Comparison of ENCODE assay signal across 15 mouse cellular contexts in the genomic region with DNA sequence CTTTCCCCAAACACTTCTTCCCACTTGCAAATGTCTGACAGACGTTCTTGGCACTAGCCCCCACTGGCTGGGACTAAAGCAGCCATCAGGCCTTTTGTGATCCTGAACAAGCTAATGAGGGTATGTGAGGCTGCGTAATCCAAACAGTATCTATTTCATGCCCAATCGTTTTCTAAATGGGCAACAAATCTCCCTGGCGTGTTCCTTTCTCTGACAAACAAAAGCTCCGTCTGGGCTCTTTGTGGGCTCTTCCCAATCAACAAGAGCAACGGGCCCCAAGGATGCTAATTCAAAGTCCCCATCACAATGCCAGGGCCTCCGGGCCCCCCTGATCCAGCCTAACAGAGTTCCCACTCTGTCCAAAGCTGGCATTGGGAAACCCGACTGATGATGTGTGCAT.
DNase-seq lines count a peak whose midpoint lies in the region; ATAC-seq lines count a peak whose summit lies in the region.
"Had no signal": no experiment of that assay in that cellular context is flagged by ENCODE, and none has a peak within 500 bp of the region (broad histone marks: within the 10 kb centered on the region; RNA-seq: fewer than 3 reads in every experiment).

No protein-coding gene starts in this region.

- peak; percentile 13 for DNase-seq in ES-CJ7 (ENCODE audit: low read depth, low spot score)
- peak; percentile 74 for DNase-seq in embryo, embryonic 10.5 days (ENCODE audit: low spot score)
- DNase-seq in hindbrain, embryonic 10.5 days (ENCODE audit: low spot score) = peak; percentile 35
- peak; percentile 74 for DNase-seq in midbrain, embryonic 14.5 days
- no peak for DNase-seq in lung, postnatal 25 days (ENCODE audit: low spot score)
- no peak for DNase-seq in gastrocnemius, postnatal 4 days (ENCODE audit: low spot score in 2 of 2)
- no peak for DNase-seq in adrenal gland, postnatal 10 days
- DNase-seq in kidney, postnatal 14 days = no peak
- DNase-seq: adrenal gland, postnatal 36 days; cerebellum, adult 18-20 months; heart, postnatal 4 days; lung, postnatal 10 days; right cerebral cortex, adult 18-20 months had no signal

- no peak overlapping the region for H3K4me3 ChIP-seq in hindbrain, embryonic 10.5 days
- no peak overlapping the region for H3K4me3 ChIP-seq in midbrain, embryonic 14.5 days (replicated peaks; ENCODE audit: low read depth, low read length)
- H3K4me3 ChIP-seq: embryonic facial prominence, embryonic 13.5 days; myocyte had no signal

- H3K27me3 ChIP-seq in hindbrain, embryonic 10.5 days (ENCODE audit: insufficient read depth, poor library complexity, severe bottlenecking) = peaks cover 98% of the 10 kb centered on the region
- H3K27me3 ChIP-seq in midbrain, embryonic 14.5 days (ENCODE audit: control insufficient read depth, insufficient read depth, low read length) = peaks cover 39% of the 10 kb centered on the region
- H3K27me3 ChIP-seq: embryonic facial prominence, embryonic 13.5 days had no signal

- no peak overlapping the region for H3K4me2 ChIP-seq in midbrain, embryonic 14.5 days (ENCODE audit: low read length)
- H3K4me2 ChIP-seq: embryonic facial prominence, embryonic 13.5 days had no signal

- H3K36me3 ChIP-seq in hindbrain, embryonic 10.5 days = no peaks in the 10 kb centered on the region
- no peaks in the 10 kb centered on the region for H3K36me3 ChIP-seq in midbrain, embryonic 14.5 days (ENCODE audit: control insufficient read depth, insufficient read depth, low read length)
- H3K36me3 ChIP-seq: embryonic facial prominence, embryonic 13.5 days had no signal

- H3K9me3 ChIP-seq in hindbrain, embryonic 10.5 days = no peaks in the 10 kb centered on the region
- no peaks in the 10 kb centered on the region for H3K9me3 ChIP-seq in midbrain, embryonic 14.5 days (ENCODE audit: control insufficient read depth, low read length)
- H3K9me3 ChIP-seq: embryonic facial prominence, embryonic 13.5 days had no signal

- 31% methylated on average over 8 of the region's 8 CpGs for WGBS in hindbrain, embryonic 10.5 days
- 12% methylated on average over 8 of the region's 8 CpGs for WGBS in midbrain, embryonic 14.5 days

- H3K9ac ChIP-seq in midbrain, embryonic 14.5 days (replicated peaks; ENCODE audit: low read length) = no peak overlapping the region
- H3K9ac ChIP-seq: embryonic facial prominence, embryonic 13.5 days had no signal

- ATAC-seq in midbrain, embryonic 14.5 days (ENCODE audit: low FRiP score, low TSS enrichment) = peak; percentile 53; the same call in 1 of the 2 replicates

- H3K27ac ChIP-seq in hindbrain, embryonic 10.5 days = no peak overlapping the region
- no peak overlapping the region for H3K27ac ChIP-seq in midbrain, embryonic 14.5 days (replicated peaks; ENCODE audit: low read depth, low read length)
- H3K27ac ChIP-seq: embryonic facial prominence, embryonic 13.5 days had no signal

- H3K4me1 ChIP-seq in hindbrain, embryonic 10.5 days (replicated peaks) = peaks cover 28% of the 10 kb centered on the region
- peaks cover 10% of the 10 kb centered on the region for H3K4me1 ChIP-seq in midbrain, embryonic 14.5 days (ENCODE audit: control insufficient read depth, insufficient read depth, low read length)

Comparison
In these comparisons a context has a peak if more than half of its experiments do, and no peak if none do; other contexts are left out.
1. DNase-seq: peak in ES-CJ7 (single experiment), embryo, embryonic 10.5 days (single experiment), hindbrain, embryonic 10.5 days (single experiment) and midbrain, embryonic 14.5 days (single experiment); none in lung, postnatal 25 days (single experiment), gastrocnemius, postnatal 4 days (0 of 2), adrenal gland, postnatal 10 days (single experiment) and kidney, postnatal 14 days (single experiment).